Mouse (Mus musculus) midbrain, embryonic 14.5 days (tissue): Measurements from ENCODE around the gene Hibch. TPM values are rescaled to one million over a fixed set of nuclear protein-coding genes. Genes with fewer than 3 reads are reported as not detected.

Source experiments
- ATAC-seq: fragments of 200-750 bp; cut with Nextera tagmentation; 2 replicates; pipeline ENCODE4 v1.8.0; 2017; ENCODE audit warnings: moderate number of reproducible peaks, moderate library complexity; ENCODE audit not compliant: low FRiP score, low TSS enrichment
- DNase-seq: peaks from one replicate; pipeline ENCODE4 v3.0.0-alpha.2; 2015
- H3K27ac ChIP-seq: fragments of 300-500 bp; sonication (generic); replicated peaks from 2 replicates; pipeline ENCODE4 v1.5.1; 2014; ENCODE audit warnings: mild to moderate bottlenecking, low read depth, low read length, moderate library complexity
- H3K27me3 ChIP-seq: fragments of 300-500 bp; sonication (generic); 2 replicates; pipeline ENCODE4 v1.6.1; 2014; ENCODE audit warnings: low read length, control low read depth, mixed read lengths; ENCODE audit not compliant: control insufficient read depth, insufficient read depth
- H3K36me3 ChIP-seq: fragments of 300-500 bp; sonication (generic); 2 replicates; pipeline ENCODE4 v1.6.1; 2014; ENCODE audit warnings: low read length, control low read depth; ENCODE audit not compliant: control insufficient read depth, insufficient read depth
- H3K4me1 ChIP-seq: fragments of 300-500 bp; sonication (generic); 2 replicates; pipeline ENCODE4 v1.6.1; 2014; ENCODE audit warnings: mild to moderate bottlenecking, antibody characterized with exemption, low read length, control low read depth; ENCODE audit not compliant: control insufficient read depth, insufficient read depth
- H3K4me2 ChIP-seq: fragments of 300-500 bp; sonication (generic); 2 replicates; pipeline ENCODE4 v1.6.1; 2014; ENCODE audit warnings: mild to moderate bottlenecking, low read length, moderate library complexity
- H3K4me3 ChIP-seq: fragments of 300-500 bp; sonication (generic); replicated peaks from 2 replicates; pipeline ENCODE4 v1.5.1; 2014; ENCODE audit warnings: low read depth, low read length
- H3K9ac ChIP-seq: fragments of 300-500 bp; sonication (generic); replicated peaks from 2 replicates; pipeline ENCODE4 v1.6.1; 2014; ENCODE audit warnings: mild to moderate bottlenecking, low read length, moderate library complexity
- H3K9me3 ChIP-seq: fragments of 300-500 bp; sonication (generic); 2 replicates; pipeline ENCODE4 v1.6.1; 2016; ENCODE audit warnings: low read length, control low read depth, mixed read lengths; ENCODE audit not compliant: control insufficient read depth
- WGBS: fragments of 180-500 bp; shearing (Covaris S2); extraction: QIAGEN DNeasy Blood & Tissue Kit; methylation state at CpG from one replicate; pipeline ENCODE4 v1.1.7; 2014; 5-methylcytosine and 5-hydroxymethylcytosine counted together
- polyA plus RNA-seq: library from polyadenylated mRNA; unstranded; fragments of >200 nt; fragmentation: Nextera tagmentation; extraction: Ambion mirVana; gene quantifications from 2 replicates; pipeline ENCODE4 v1.2.1, GENCODE M21; 2014

The Hibch gene
- polyA plus RNA-seq, 1 experiment from 2014 or later: 31.9 TPM

- Histone ChIP-seq H3K27ac (no peak overlapping the region), H3K27me3 (no peaks in the 10 kb centered on the region), H3K9me3 (no peaks in the 10 kb centered on the region), H3K4me2 (no peak overlapping the region), H3K4me3 (no peak overlapping the region), H3K9ac (no peak overlapping the region), H3K4me1 (no peaks in the 10 kb centered on the region), H3K36me3 (no peaks in the 10 kb centered on the region)
- ATAC-seq: no peak
- WGBS: 94% methylated on average over 5 of the region's 5 CpGs
- no peak for DNase-seq
These were observed 89.8 kb downstream of the Hibch start for GRCm38 (mm10) chr1:52934494-52934893.

DNA sequence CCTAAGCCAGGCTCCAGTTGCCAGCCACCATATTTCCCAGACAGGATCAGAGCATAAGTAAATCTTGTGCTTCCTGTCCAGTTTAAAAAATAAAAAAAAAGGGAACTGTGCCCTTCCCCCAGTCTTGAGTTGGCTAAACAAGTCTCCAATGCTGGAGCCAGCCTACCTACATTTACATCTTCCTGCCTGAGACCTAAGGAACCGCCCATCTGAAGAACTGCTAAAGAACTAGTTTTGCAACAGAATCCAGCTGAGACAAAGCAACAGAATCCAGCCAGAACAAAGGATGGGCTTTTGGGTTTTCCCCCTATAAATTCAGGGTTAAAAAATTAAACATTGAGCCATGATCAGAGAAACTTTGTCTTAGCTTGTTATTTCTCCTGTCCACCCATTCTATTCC, 94.3 kb downstream of the Hibch start:
- DNase-seq (no peak), ATAC-seq (no peak)
- H3K27ac ChIP-seq: no peak overlapping the region
- H3K36me3 ChIP-seq: no peaks in the 10 kb centered on the region
- no peak overlapping the region for H3K4me2 ChIP-seq
- 100% methylated on average over 1 of the region's 1 CpGs for WGBS
- no peaks in the 10 kb centered on the region for H3K27me3 ChIP-seq
- H3K9ac ChIP-seq: no peak overlapping the region
- no peaks in the 10 kb centered on the region for H3K9me3 ChIP-seq
- H3K4me3 ChIP-seq: no peak overlapping the region
- no peaks in the 10 kb centered on the region for H3K4me1 ChIP-seq

DNA sequence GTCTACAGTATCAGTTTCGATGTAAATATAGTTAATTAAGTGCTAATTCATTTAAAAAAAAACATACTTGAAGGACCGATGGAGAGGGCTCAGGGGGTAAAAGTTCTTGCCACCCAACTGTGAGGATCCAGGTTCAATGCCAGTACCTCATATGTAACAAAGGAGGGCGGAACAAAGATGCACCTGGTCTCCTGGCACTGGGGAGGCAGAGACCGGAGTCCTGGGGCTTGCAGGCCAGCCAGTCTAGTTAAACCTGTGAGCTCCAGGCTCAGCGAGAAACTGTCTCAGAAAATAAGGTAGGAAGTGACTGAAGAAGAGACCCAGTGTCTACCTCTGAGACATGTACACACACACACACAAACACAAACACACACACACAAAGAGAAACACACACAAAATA, 103.2 kb downstream of the Hibch start:
- Histone ChIP-seq H3K4me1 (peaks cover 9% of the 10 kb centered on the region; the same call in 1 of the 2 replicates), H3K4me3 (no peak overlapping the region), H3K4me2 (no peak overlapping the region), H3K9me3 (no peaks in the 10 kb centered on the region), H3K36me3 (no peaks in the 10 kb centered on the region), H3K9ac (no peak overlapping the region), H3K27ac (no peak overlapping the region), H3K27me3 (no peaks in the 10 kb centered on the region)
- DNase-seq: no peak
- ATAC-seq: no peak
- 88% methylated on average over 5 of the region's 5 CpGs for WGBS

DNA sequence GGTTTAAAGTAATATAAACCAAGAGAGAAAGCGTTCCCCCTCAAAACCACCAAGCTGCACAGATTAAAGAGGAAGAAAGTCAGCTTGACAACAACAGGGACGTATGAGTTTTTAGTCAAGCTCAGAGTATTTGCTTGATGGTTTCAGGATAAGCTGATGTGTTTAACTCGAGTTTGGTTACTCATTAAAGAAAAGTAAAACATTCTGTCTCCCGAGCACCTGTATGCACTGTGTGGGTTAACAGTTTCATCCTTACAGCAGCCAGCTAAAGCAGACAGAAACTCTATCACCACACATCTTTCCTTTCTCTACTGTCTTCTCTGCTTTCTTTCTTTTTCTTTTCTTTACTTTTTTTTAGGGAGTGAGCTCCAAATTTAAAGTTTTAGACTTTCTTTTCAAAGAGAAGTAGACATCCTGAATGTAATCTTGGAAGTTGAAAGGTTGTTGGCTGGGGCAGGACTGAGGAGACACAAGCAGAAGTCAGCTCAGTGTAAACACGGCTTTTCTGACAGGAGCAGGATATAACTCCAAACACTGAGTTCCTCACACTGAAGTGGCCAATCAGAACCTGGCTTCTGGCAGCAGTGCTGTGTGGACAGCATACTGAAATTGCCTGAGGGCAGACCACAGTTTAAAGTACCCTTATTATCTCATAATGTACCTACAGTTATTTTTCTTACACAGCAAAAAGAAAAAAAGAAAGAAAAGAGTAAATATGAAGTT, 106.6 kb downstream of the Hibch start:
- peaks cover 16% of the 10 kb centered on the region; the same call in 1 of the 2 replicates for H3K4me1 ChIP-seq
- H3K27me3 ChIP-seq: no peaks in the 10 kb centered on the region
- H3K9me3 ChIP-seq: no peaks in the 10 kb centered on the region
- DNase-seq (peak; percentile 50), ATAC-seq (no peak)
- no peak overlapping the region for H3K9ac ChIP-seq
- H3K4me3 ChIP-seq: no peak overlapping the region
- no peaks in the 10 kb centered on the region for H3K36me3 ChIP-seq
- WGBS: 56% methylated on average over 5 of the region's 5 CpGs
- H3K4me2 ChIP-seq: 0 out of 2 replicates have a peak overlapping the region, but pooled peaks have one; percentile 99
- no peak overlapping the region for H3K27ac ChIP-seq

GRCm38 (mm10) chr1:52952143-52952542, 107.4 kb downstream of the Hibch start:
- peak; percentile 61 for DNase-seq
- no peak overlapping the region for H3K27ac ChIP-seq

DNA sequence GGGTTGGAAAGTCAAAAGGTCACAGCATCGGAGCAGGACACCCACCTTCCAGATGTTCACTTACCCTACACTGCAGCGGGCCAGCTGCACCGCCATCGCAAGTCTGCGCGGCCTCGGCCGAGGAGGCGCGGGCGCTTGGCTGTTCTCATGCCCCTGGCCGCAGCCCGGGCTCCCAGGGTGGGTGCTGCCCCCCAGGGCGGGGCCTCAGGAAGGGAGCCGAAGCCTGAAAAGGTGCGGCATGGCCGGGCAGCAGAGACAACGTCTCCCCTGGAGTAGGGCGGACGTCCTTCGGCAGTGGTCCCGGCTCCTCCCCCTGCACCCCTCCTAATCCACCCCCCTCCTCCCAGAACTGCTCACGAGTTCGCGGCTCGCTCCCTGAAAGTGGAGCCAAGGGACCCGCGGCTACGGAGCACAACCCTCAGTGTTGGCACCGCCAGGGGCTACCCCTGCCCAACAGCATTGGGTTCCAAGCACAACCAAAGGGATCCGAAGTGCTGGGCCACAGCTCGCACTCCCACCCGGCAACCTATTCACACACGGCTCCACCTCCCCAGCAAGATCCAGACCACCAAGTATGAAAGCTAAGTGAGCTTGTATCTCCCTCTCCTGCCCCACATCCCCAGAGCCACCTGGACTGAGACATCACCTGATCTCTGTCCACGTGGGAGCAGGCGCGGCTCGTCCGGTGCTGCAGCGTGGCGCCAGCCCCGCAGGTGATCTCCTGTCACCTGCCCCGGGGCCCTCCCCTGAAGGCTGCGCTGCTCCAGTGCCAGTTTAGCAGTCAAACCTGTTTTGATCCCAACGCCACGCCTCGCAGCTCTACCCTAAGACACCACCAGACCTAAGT, 108.0 kb downstream of the Hibch start:
- Histone ChIP-seq H3K9me3 (no peaks in the 10 kb centered on the region), H3K36me3 (no peaks in the 10 kb centered on the region), H3K9ac (peak overlapping the region; percentile 60), H3K4me3 (peak overlapping the region; percentile 55), H3K4me1 (peaks cover 16% of the 10 kb centered on the region; the same call in 1 of the 2 replicates), H3K4me2 (peak overlapping the region; percentile 99), H3K27ac (0 out of 2 replicates have a peak overlapping the region, but pooled peaks have one; percentile 8), H3K27me3 (no peaks in the 10 kb centered on the region)
- DNase-seq (peak; percentile 53), ATAC-seq (peak; percentile 70)
- under 1% methylated on average over 47 of the region's 47 CpGs for WGBS

More at GRCm38 (mm10) chr1:52952143-52952542, 107.4 kb downstream of the Hibch start:
- H3K9ac ChIP-seq: peak overlapping the region; percentile 60
- no peaks in the 10 kb centered on the region for H3K36me3 ChIP-seq
- no peaks in the 10 kb centered on the region for H3K9me3 ChIP-seq
- no peaks in the 10 kb centered on the region for H3K27me3 ChIP-seq
- peak; percentile 32; the same call in 1 of the 2 replicates for ATAC-seq
- 3% methylated on average over 5 of the region's 5 CpGs for WGBS
- peak overlapping the region; percentile 99 for H3K4me2 ChIP-seq
- H3K4me3 ChIP-seq: peak overlapping the region; percentile 55
- peaks cover 16% of the 10 kb centered on the region; the same call in 1 of the 2 replicates for H3K4me1 ChIP-seq

DNA sequence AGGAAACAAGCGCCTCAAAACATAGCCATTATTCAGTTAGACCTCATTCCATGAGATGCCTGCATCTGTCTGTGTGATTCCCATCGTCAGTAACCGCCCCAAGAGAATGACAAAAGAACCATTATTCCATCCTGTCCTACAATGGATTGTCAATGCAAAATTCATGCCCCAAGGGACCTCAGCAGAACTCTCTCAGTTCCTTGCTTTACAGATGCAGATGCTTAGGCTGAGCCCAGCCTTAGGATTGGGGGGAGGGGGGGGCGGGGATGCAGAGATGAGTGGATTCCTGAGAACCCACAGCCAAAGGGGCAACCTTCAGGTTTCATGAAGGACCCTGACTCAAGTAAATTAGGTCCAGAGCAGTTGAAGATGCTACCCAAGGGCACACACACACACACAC, 108.8 kb downstream of the Hibch start:
- Histone ChIP-seq H3K36me3 (no peaks in the 10 kb centered on the region), H3K27ac (no peak overlapping the region), H3K9ac (no peak overlapping the region), H3K4me2 (peak overlapping the region; percentile 99), H3K27me3 (no peaks in the 10 kb centered on the region), H3K4me1 (peaks cover 16% of the 10 kb centered on the region; the same call in 1 of the 2 replicates), H3K9me3 (no peaks in the 10 kb centered on the region), H3K4me3 (peak overlapping the region; percentile 55)
- ATAC-seq (peak; percentile 19; the same call in 1 of the 2 replicates), DNase-seq (peak; percentile 56)
- WGBS: 4% methylated on average over 4 of the region's 4 CpGs

DNA sequence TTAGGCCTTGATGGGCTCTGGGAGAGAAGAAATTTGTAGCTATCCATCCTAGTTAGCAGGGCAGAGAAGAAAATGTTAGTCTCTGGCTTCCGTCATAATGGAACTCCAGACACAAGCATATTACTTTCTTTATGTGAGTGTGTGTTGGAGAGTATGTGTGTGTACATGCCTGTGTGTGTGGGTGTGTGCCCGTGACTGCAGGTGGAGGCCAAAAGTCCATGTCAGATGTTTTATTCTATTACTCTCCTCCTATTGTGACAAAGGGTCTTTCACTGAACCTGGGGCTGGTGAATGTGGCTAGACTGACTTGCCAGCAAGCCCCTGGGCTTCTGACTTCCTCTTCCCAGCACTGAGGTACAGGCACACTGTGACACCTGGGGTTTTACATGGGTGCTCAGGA, 109.7 kb downstream of the Hibch start:
- H3K27ac ChIP-seq: no peak overlapping the region
- no peak overlapping the region for H3K4me2 ChIP-seq
- DNase-seq: no peak
- WGBS: 88% methylated on average over 2 of the region's 2 CpGs
- no peak overlapping the region for H3K9ac ChIP-seq
- no peaks in the 10 kb centered on the region for H3K36me3 ChIP-seq
- ATAC-seq: no peak
- no peak overlapping the region for H3K4me3 ChIP-seq
- peaks cover 16% of the 10 kb centered on the region; the same call in 1 of the 2 replicates for H3K4me1 ChIP-seq
- H3K9me3 ChIP-seq: no peaks in the 10 kb centered on the region
- no peaks in the 10 kb centered on the region for H3K27me3 ChIP-seq
